Mouse (Mus musculus): ENCODE measurements around the gene Bod1.

The Bod1 gene

GRCm38 (mm10) chr11:31671354-31672169 is at the start of gene Bod1:
Bod1 (minus strand) TSS chr11:31671885.
- DNase-seq, result peak; percentile 97

- DNase-seq, result no peak
Observed at GRCm38 (mm10) chr11:31719090-31719489, 47.4 kb upstream of the Bod1 start.

GRCm38 (mm10) chr11:31717926-31718735 is 46.4 kb upstream of the Bod1 start:
- DNase-seq, result no peak

- no peak for DNase-seq
Observed at GRCm38 (mm10) chr11:31713641-31714121, 42.0 kb upstream of the Bod1 start.

- no peak for DNase-seq
Observed at GRCm38 (mm10) chr11:31713116-31713515, 41.4 kb upstream of the Bod1 start.

GRCm38 (mm10) chr11:31707771-31708170 is 36.1 kb upstream of the Bod1 start:
- no peak for DNase-seq

GRCm38 (mm10) chr11:31703173-31703572 is 31.5 kb upstream of the Bod1 start:
- peak; percentile 10 for DNase-seq

- DNase-seq, result no peak
Observed at GRCm38 (mm10) chr11:31701901-31702300, 30.2 kb upstream of the Bod1 start.

- no peak for DNase-seq
Observed at GRCm38 (mm10) chr11:31699502-31699901, 27.8 kb upstream of the Bod1 start.

GRCm38 (mm10) chr11:31694801-31695200 is 23.1 kb upstream of the Bod1 start:
- DNase-seq, result no peak

- DNase-seq, result no peak
Observed at GRCm38 (mm10) chr11:31694109-31694508, 22.4 kb upstream of the Bod1 start.

GRCm38 (mm10) chr11:31693322-31693721 is 21.6 kb upstream of the Bod1 start:
- no peak for DNase-seq

- no peak for DNase-seq
Observed at GRCm38 (mm10) chr11:31688956-31689355, 17.3 kb upstream of the Bod1 start.

GRCm38 (mm10) chr11:31684913-31685567 is 13.4 kb upstream of the Bod1 start:
- no peak for DNase-seq

- no peak for DNase-seq
Observed at GRCm38 (mm10) chr11:31684126-31684525, 12.4 kb upstream of the Bod1 start.

- DNase-seq, result no peak
Observed at GRCm38 (mm10) chr11:31679840-31680381, 8.2 kb upstream of the Bod1 start.

- DNase-seq, result no peak
Observed at GRCm38 (mm10) chr11:31677309-31677708, 5.6 kb upstream of the Bod1 start.

- DNase-seq, result no peak
Observed at GRCm38 (mm10) chr11:31676661-31677252, 5.1 kb upstream of the Bod1 start.

- DNase-seq, result peak; percentile 74
Observed at GRCm38 (mm10) chr11:31675430-31675829, 3.7 kb upstream of the Bod1 start.

GRCm38 (mm10) chr11:31672170-31672563 is 482 bp upstream of the Bod1 start:
- peak; percentile 23 for DNase-seq

- DNase-seq, result no peak
Observed at GRCm38 (mm10) chr11:31670468-31670921, 1.2 kb downstream of the Bod1 start.

GRCm38 (mm10) chr11:31669172-31669869 is 2.4 kb downstream of the Bod1 start:
- no peak for DNase-seq
